Mouse (Mus musculus) bone marrow, adult 2 months (tissue): ENCODE data around the gene Aff3.

Experiments
- CTCF ChIP-seq: fragments of 200-500 bp; IDR thresholded peaks from 2 replicates; pipeline ENCODE4 v1.5.1; 2011; ENCODE audit warnings: low read length, control low read depth; ENCODE audit not compliant: control insufficient read depth, insufficient read depth
- POLR2A ChIP-seq: fragments of 200-500 bp; IDR thresholded peaks from 2 replicates; pipeline ENCODE4 v1.6.1; 2011; ENCODE audit warnings: low read depth, mild to moderate bottlenecking, control low read depth, low read length, borderline replicate concordance; ENCODE audit not compliant: control insufficient read depth

DNA sequence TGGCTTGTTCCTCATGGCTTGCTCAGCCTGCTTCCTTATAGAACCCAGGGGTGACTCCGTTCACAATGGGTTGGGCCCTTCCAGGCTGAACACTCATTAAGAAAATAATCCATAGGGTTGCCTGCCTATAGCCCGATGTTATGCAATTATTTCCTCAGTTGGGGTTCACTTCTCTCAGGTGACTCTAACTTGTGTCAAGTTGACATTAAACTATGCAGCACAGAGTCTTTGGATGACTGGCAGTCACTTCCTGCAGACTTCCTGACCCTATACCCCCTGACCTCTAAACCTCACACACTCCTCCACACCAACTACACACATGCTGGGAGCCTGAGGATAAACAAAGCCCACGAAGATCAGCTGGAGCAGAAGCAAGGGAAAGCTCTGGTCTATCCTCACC is 15.6 kb downstream of the Aff3 start:
- TF ChIP-seq CTCF, result no peak
- TF ChIP-seq POLR2A, result no peak
